Mouse (Mus musculus) telencephalon, adult 2 months (tissue): ENCODE measurements at regions not wholly inside any gene's neighbourhood (a gene's known extent, or its start where the extent isn't known, plus 50 kb on each side); places are given as distances from the start of the nearest gene placed in this dataset.

Source experiments
- DNase-seq: peaks from one replicate; pipeline ENCODE4 v3.0.0-alpha.2; 2011; ENCODE audit warnings: low read depth, low spot score

DNA sequence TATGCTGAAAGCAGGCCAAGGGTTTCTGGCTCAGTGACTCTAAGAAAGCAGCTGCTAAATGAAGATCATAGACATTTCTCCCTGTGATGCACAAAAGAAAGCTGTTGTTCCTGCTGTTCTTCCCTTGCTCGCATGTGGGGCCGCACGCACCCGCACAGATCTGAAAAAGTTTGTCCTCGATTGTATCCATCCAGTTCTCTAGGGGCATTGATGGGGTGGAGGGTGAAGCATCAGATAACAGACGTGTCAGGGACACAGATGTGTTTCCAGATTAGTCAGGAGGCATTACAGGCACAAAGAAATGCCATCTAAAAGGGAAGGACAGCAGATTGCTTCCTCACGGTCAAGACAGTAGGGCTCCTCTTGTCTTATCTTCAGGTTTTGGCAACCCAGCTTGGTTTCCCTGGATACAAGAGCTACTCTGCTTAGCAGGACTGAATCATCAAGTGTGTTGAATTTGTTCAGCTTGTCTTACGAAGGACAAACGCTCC lies 2001.3 kb downstream of the Pcdh9 start:
- peak; percentile 72 for DNase-seq

DNA sequence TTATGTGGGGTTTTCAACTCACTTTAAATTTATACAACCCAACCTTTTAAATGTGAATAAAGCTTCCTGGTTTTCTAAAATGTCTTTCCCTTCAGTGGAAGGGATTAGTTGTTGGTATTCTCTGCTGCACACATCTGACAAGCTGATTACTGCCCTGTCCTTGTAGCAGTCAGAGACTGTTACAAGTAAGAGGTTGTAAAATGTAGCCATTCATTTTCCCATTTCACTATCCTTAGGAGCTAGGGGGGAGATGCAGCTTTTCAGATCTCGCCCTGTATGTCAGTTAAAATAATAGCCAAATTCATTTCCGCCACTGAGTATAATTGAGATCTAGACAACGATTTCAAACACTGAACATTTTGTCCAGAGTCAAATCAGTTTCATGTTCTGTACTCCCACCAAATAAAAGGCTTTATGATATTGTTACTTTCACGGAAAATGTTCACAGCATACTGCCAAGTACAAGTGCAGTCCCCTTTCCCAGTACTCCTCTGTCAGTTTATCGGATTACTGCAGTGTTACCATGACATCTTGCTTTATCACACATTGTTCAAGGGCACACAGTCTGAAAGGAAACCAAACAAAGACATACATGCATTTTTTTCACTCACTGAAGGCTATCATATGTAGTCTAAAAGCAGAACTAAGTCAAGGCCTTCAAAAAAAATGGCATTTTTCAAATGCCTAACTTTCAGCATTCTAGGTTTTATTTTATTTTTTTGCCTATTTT lies 2024.4 kb downstream of the Pcdh9 start:
- no peak for DNase-seq

DNA sequence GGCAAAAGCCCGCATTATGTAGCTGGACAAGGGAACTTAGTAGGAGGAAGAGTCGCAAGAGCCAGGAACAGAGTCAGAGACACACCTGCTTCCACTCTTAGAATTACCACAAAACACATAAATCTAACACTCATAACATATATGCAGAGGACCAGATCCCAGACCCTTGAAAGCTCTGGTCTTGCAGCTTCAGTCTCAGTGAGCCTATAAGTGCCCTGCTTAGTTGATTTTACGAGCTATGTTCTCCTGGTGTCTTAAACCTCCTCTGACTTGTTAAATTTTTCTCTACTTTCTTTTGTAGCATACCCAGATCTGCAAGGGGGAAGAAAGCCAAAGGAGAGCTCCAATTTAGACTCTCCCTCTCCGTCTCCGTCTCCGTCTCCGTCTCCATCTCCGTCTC lies 2038.2 kb downstream of the Pcdh9 start:
- no peak for DNase-seq
